Mouse (Mus musculus): ENCODE data around the gene Tfr2. TPM values are rescaled to one million over a fixed set of nuclear protein-coding genes. Genes with fewer than 3 reads are reported as not detected.

The Tfr2 gene
- polyA plus RNA-seq, 1 experiment from 2014 or later = 0.84 TPM

DNA sequence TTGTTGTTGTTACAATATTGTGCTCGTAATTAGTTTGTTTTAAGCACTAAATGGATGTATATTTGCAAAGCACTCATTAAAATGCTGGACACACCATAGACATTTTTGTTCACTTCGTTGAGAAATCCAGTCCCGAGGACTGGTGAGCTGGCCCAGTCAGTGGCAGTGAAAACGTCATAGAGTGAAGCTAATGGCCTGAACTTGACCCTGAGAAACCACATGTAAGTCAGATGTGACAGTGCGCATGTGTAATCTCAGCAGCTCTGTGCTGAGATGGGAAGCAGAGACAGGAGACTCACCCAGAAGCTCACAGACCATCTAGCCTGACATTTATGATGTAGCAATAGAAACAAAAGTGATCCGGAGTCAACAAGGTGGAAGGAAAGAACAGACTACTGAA is 24.7 kb upstream of the Tfr2 start:
- no peak for DNase-seq (ENCODE audit: low spot score)

GRCm38 (mm10) chr5:137545596-137545995 is 24.0 kb upstream of the Tfr2 start:
- Histone ChIP-seq H3K4me1 (ENCODE audit: control insufficient read depth, insufficient read depth, low read length) (no peaks in the 10 kb centered on the region), H3K4me3 (ENCODE audit: low read depth, low read length) (no peak overlapping the region), H3K9ac (ENCODE audit: low read length) (no peak overlapping the region), H3K9me3 (ENCODE audit: control insufficient read depth, low read length) (no peaks in the 10 kb centered on the region), H3K36me3 (ENCODE audit: control insufficient read depth, insufficient read depth, low read length) (no peaks in the 10 kb centered on the region), H3K27ac (replicated peaks; ENCODE audit: low read depth, low read length) (no peak overlapping the region), H3K4me2 (ENCODE audit: low read depth, severe bottlenecking) (no peak overlapping the region), H3K27me3 (ENCODE audit: control insufficient read depth, insufficient read depth, low read length) (no peaks in the 10 kb centered on the region)
- no peak for DNase-seq (ENCODE audit: low spot score)
- no peak for ATAC-seq (ENCODE audit: insufficient number of reproducible peaks, low FRiP score, low TSS enrichment, low read depth)
- 70% methylated on average over 4 of the region's 4 CpGs for WGBS

More for the DNA sequence above, 24.7 kb upstream of the Tfr2 start:
- Histone ChIP-seq H3K9me3 (ENCODE audit: control insufficient read depth, low read length) (no peaks in the 10 kb centered on the region), H3K4me1 (ENCODE audit: control insufficient read depth, insufficient read depth, low read length) (no peaks in the 10 kb centered on the region), H3K27me3 (ENCODE audit: control insufficient read depth, insufficient read depth, low read length) (no peaks in the 10 kb centered on the region), H3K27ac (replicated peaks; ENCODE audit: low read depth, low read length) (no peak overlapping the region), H3K36me3 (ENCODE audit: control insufficient read depth, insufficient read depth, low read length) (no peaks in the 10 kb centered on the region), H3K9ac (ENCODE audit: low read length) (no peak overlapping the region), H3K4me2 (ENCODE audit: low read depth, severe bottlenecking) (no peak overlapping the region), H3K4me3 (ENCODE audit: low read depth, low read length) (no peak overlapping the region)
- 68% methylated on average over 6 of the region's 6 CpGs for WGBS
- ATAC-seq (ENCODE audit: insufficient number of reproducible peaks, low FRiP score, low TSS enrichment, low read depth) = no peak

DNA sequence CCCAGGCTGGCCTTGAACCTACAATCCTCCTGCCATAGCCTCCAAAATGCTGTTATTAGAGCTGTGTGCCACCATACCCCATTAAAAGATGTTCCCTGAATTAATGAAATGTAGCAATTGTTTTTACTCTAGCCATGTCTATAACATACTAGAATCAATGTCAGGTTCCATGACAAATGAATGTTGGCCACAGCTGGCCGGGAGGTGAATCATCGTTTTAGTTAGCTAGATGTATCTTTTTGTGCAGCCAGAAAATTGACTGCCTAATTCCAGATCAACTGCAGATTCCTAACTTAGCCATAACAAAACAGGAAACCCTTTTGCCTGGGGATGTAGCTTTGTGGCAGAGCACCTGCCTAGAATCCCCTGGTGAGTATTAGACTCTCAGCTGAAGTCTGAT is 19.8 kb upstream of the Tfr2 start:
- no peak overlapping the region for H3K4me2 ChIP-seq (ENCODE audit: low read depth, severe bottlenecking)
- no peak overlapping the region for H3K9ac ChIP-seq (ENCODE audit: low read length)
- 85% methylated on average over 2 of the region's 2 CpGs for WGBS
- H3K36me3 ChIP-seq (ENCODE audit: control insufficient read depth, insufficient read depth, low read length) = no peaks in the 10 kb centered on the region
- H3K4me3 ChIP-seq (ENCODE audit: low read depth, low read length) = no peak overlapping the region
- no peak overlapping the region for H3K27ac ChIP-seq (replicated peaks; ENCODE audit: low read depth, low read length)
- DNase-seq (ENCODE audit: low spot score) (no peak), ATAC-seq (ENCODE audit: insufficient number of reproducible peaks, low FRiP score, low TSS enrichment, low read depth) (no peak)
- peaks cover 10% of the 10 kb centered on the region for H3K27me3 ChIP-seq (ENCODE audit: control insufficient read depth, insufficient read depth, low read length)
- H3K4me1 ChIP-seq (ENCODE audit: control insufficient read depth, insufficient read depth, low read length) = no peaks in the 10 kb centered on the region
- no peaks in the 10 kb centered on the region for H3K9me3 ChIP-seq (ENCODE audit: control insufficient read depth, low read length)

DNA sequence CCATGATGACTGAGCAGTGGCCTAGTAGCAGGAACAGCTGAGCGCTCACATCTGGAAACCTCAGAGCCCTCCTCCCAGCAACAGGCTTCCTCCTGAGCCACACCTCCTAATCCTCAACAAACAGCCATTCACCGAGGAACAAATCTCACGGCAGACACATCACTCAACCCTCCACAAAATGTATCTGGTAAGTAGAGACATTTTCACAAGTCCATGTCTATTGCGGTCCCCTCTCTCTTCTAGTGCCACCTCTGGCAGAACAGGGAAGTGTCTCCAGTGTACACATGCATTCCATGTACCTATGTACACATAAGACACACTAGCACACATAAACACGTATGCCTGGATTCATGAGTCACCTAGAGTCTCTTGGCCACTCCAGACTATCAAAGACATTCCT is 18.5 kb upstream of the Tfr2 start:
- H3K27me3 ChIP-seq (ENCODE audit: control insufficient read depth, insufficient read depth, low read length) = peaks cover 10% of the 10 kb centered on the region
- H3K36me3 ChIP-seq (ENCODE audit: control insufficient read depth, insufficient read depth, low read length) = no peaks in the 10 kb centered on the region
- no peaks in the 10 kb centered on the region for H3K9me3 ChIP-seq (ENCODE audit: control insufficient read depth, low read length)
- no peaks in the 10 kb centered on the region for H3K4me1 ChIP-seq (ENCODE audit: control insufficient read depth, insufficient read depth, low read length)
- H3K9ac ChIP-seq (ENCODE audit: low read length) = no peak overlapping the region
- no peak overlapping the region for H3K4me3 ChIP-seq (ENCODE audit: low read depth, low read length)
- DNase-seq (ENCODE audit: low spot score) (no peak), ATAC-seq (ENCODE audit: insufficient number of reproducible peaks, low FRiP score, low TSS enrichment, low read depth) (no peak)
- no peak overlapping the region for H3K4me2 ChIP-seq (ENCODE audit: low read depth, severe bottlenecking)
- WGBS = 66% methylated on average over 5 of the region's 5 CpGs
- no peak overlapping the region for H3K27ac ChIP-seq (replicated peaks; ENCODE audit: low read depth, low read length)

GRCm38 (mm10) chr5:137553000-137553399 is 16.6 kb upstream of the Tfr2 start:
- DNase-seq (ENCODE audit: low spot score) = no peak
- Histone ChIP-seq H3K27ac (replicated peaks; ENCODE audit: low read depth, low read length) (no peak overlapping the region), H3K4me3 (ENCODE audit: low read depth, low read length) (no peak overlapping the region), H3K4me1 (ENCODE audit: control insufficient read depth, insufficient read depth, low read length) (no peaks in the 10 kb centered on the region), H3K4me2 (ENCODE audit: low read depth, severe bottlenecking) (peak overlapping the region; percentile 11; the same call in 1 of the 2 replicates), H3K27me3 (ENCODE audit: control insufficient read depth, insufficient read depth, low read length) (peaks cover 10% of the 10 kb centered on the region), H3K9ac (ENCODE audit: low read length) (no peak overlapping the region), H3K36me3 (ENCODE audit: control insufficient read depth, insufficient read depth, low read length) (no peaks in the 10 kb centered on the region), H3K9me3 (ENCODE audit: control insufficient read depth, low read length) (no peaks in the 10 kb centered on the region)
- no peak for ATAC-seq (ENCODE audit: insufficient number of reproducible peaks, low FRiP score, low TSS enrichment, low read depth)
- 32% methylated on average over 6 of the region's 6 CpGs for WGBS

DNA sequence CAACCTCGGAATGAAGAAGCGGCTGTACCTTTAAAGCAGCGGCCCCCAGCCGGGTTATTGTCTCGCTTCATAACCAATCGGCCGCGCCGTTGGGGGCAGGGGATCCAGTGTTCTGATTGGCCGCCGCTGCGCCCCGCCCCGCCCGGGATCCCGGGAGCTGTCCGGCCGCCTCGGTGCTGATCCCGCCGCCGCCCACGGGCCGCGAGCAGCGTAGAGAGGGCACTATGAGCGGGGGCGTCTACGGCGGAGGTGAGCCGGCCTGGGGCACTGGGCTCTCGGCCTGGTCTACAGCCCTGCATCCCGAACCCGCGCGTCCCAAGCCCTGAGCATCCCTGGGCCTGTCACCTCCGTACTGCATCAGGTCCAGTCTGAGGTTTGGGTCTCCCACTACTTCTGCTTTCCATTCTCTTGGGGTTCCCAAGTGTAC is 16.2 kb upstream of the Tfr2 start, which contains the start of gene Actl6b:
Gene Actl6b, plus strand, starts transcription at position 107 of the 427 bp plus-strand sequence.
- 1% methylated on average over 37 of the region's 37 CpGs for WGBS

DNA sequence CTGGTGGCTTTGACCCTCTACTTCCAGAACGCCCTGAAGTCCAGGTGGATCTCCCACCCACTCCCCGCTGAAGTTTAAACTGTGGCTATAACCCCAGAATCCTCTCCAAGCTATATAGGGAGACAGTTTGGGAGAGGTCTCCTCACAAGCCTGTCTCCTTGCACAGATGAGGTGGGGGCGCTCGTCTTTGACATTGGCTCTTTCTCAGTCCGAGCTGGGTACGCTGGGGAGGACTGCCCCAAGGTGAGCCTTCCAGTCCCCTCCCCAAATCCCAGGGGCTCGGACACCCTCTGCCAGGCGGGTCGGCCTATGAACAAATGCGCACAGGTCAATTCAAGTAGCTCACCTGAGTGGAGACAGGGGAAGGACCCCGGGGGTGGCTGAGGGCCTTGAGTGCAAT is 15.7 kb upstream of the Tfr2 start:
- WGBS = 38% methylated on average over 11 of the region's 11 CpGs
- Histone ChIP-seq H3K9ac (ENCODE audit: low read length) (no peak overlapping the region), H3K4me3 (ENCODE audit: low read depth, low read length) (no peak overlapping the region), H3K27ac (replicated peaks; ENCODE audit: low read depth, low read length) (no peak overlapping the region), H3K9me3 (ENCODE audit: control insufficient read depth, low read length) (no peaks in the 10 kb centered on the region), H3K4me1 (ENCODE audit: control insufficient read depth, insufficient read depth, low read length) (no peaks in the 10 kb centered on the region), H3K27me3 (ENCODE audit: control insufficient read depth, insufficient read depth, low read length) (peaks cover 10% of the 10 kb centered on the region), H3K4me2 (ENCODE audit: low read depth, severe bottlenecking) (no peak overlapping the region; the same call in 1 of the 2 replicates), H3K36me3 (ENCODE audit: control insufficient read depth, insufficient read depth, low read length) (no peaks in the 10 kb centered on the region)
- no peak for DNase-seq (ENCODE audit: low spot score)
- ATAC-seq (ENCODE audit: insufficient number of reproducible peaks, low FRiP score, low TSS enrichment, low read depth) = no peak

More for the DNA sequence above, 16.2 kb upstream of the Tfr2 start, which contains the start of gene Actl6b:
- ATAC-seq (ENCODE audit: insufficient number of reproducible peaks, low FRiP score, low TSS enrichment, low read depth) (peak; percentile 47), DNase-seq (ENCODE audit: low spot score) (peak; percentile 85)
- H3K4me2 ChIP-seq (ENCODE audit: low read depth, severe bottlenecking) = peak within 1 kb of the TSS; percentile 11; the same call in 1 of the 2 replicates
- no peaks in the 10 kb centered on the region for H3K36me3 ChIP-seq (ENCODE audit: control insufficient read depth, insufficient read depth, low read length)
- H3K4me1 ChIP-seq (ENCODE audit: control insufficient read depth, insufficient read depth, low read length) = no peaks in the 10 kb centered on the region
- H3K9me3 ChIP-seq (ENCODE audit: control insufficient read depth, low read length) = no peaks in the 10 kb centered on the region
- H3K27me3 ChIP-seq (ENCODE audit: control insufficient read depth, insufficient read depth, low read length) = peaks cover 10% of the 10 kb centered on the region
- no peak within 1 kb of the TSS for H3K9ac ChIP-seq (ENCODE audit: low read length)
- no peak within 1 kb of the TSS for H3K4me3 ChIP-seq (ENCODE audit: low read depth, low read length)
- no peak within 1 kb of the TSS for H3K27ac ChIP-seq (replicated peaks; ENCODE audit: low read depth, low read length)

GRCm38 (mm10) chr5:137561556-137561955 is 8.1 kb upstream of the Tfr2 start:
- no peak for ATAC-seq (ENCODE audit: insufficient number of reproducible peaks, low FRiP score, low TSS enrichment, low read depth)
- Histone ChIP-seq H3K36me3 (ENCODE audit: control insufficient read depth, insufficient read depth, low read length) (no peaks in the 10 kb centered on the region), H3K9ac (ENCODE audit: low read length) (no peak overlapping the region), H3K27me3 (ENCODE audit: control insufficient read depth, insufficient read depth, low read length) (no peaks in the 10 kb centered on the region), H3K4me3 (ENCODE audit: low read depth, low read length) (no peak overlapping the region), H3K27ac (replicated peaks; ENCODE audit: low read depth, low read length) (no peak overlapping the region), H3K4me1 (ENCODE audit: control insufficient read depth, insufficient read depth, low read length) (no peaks in the 10 kb centered on the region), H3K9me3 (ENCODE audit: control insufficient read depth, low read length) (no peaks in the 10 kb centered on the region), H3K4me2 (ENCODE audit: low read depth, severe bottlenecking) (no peak overlapping the region)
- DNase-seq (ENCODE audit: low spot score) = no peak
- WGBS = 64% methylated on average over 6 of the region's 6 CpGs

GRCm38 (mm10) chr5:137562965-137563364 is 6.7 kb upstream of the Tfr2 start:
- Histone ChIP-seq H3K4me1 (ENCODE audit: control insufficient read depth, insufficient read depth, low read length) (no peaks in the 10 kb centered on the region), H3K4me2 (ENCODE audit: low read depth, severe bottlenecking) (no peak overlapping the region), H3K9me3 (ENCODE audit: control insufficient read depth, low read length) (no peaks in the 10 kb centered on the region), H3K36me3 (ENCODE audit: control insufficient read depth, insufficient read depth, low read length) (no peaks in the 10 kb centered on the region), H3K27me3 (ENCODE audit: control insufficient read depth, insufficient read depth, low read length) (no peaks in the 10 kb centered on the region), H3K27ac (replicated peaks; ENCODE audit: low read depth, low read length) (no peak overlapping the region), H3K4me3 (ENCODE audit: low read depth, low read length) (no peak overlapping the region), H3K9ac (ENCODE audit: low read length) (no peak overlapping the region)
- WGBS = 73% methylated on average over 10 of the region's 10 CpGs
- ATAC-seq (ENCODE audit: insufficient number of reproducible peaks, low FRiP score, low TSS enrichment, low read depth) (no peak), DNase-seq (ENCODE audit: low spot score) (no peak)
